Mouse (Mus musculus): ENCODE measurements around the gene Gal3st2c.
"Not testable (repeated sequence)": the region's sequence is repeated elsewhere in the genome, so short reads cannot be mapped to it uniquely, and the experiment has no call there.

DNA sequence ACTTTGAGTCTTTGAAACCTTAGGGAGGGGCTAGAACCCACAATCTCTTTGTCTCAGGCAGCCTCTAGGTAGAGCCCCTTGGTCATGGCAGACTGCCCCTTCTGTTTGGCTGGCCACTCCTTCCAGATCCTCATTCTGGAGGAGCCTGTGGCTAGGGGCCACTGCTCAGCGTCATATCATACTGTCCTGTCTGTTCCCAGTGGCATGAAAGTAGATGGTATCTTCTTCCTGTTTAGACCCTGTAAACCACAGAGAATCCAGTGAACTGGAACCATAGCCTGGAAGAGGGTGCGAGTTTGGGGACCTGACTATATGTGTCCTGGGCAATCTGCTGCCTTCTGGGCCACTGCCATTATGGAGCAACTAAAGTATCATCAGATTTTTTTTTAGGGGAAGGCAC lies 759 bp downstream of the Gal3st2c start:
- not testable (repeated sequence) for TF ChIP-seq POLR2A (IDR thresholded peaks at IDR 0.05; ENCODE audit: borderline replicate concordance, insufficient read depth, low read length); CTCF (IDR thresholded peaks at IDR 0.05; ENCODE audit: borderline replicate concordance, insufficient read depth, low read depth, low read length)
